Mouse (Mus musculus) thymus, postnatal 36 days (tissue): ENCODE data around the gene Zfp369.
"Not testable (repeated sequence)": the region's sequence is repeated elsewhere in the genome, so short reads cannot be mapped to it uniquely, and the experiment has no call there.

Source experiments
- DNase-seq, 2 experiments: peaks; one replicate each; pipeline ENCODE4 v3.0.0; 2022; ENCODE audit warnings: mixed read lengths in 2 of 2

The Zfp369 gene

DNA sequence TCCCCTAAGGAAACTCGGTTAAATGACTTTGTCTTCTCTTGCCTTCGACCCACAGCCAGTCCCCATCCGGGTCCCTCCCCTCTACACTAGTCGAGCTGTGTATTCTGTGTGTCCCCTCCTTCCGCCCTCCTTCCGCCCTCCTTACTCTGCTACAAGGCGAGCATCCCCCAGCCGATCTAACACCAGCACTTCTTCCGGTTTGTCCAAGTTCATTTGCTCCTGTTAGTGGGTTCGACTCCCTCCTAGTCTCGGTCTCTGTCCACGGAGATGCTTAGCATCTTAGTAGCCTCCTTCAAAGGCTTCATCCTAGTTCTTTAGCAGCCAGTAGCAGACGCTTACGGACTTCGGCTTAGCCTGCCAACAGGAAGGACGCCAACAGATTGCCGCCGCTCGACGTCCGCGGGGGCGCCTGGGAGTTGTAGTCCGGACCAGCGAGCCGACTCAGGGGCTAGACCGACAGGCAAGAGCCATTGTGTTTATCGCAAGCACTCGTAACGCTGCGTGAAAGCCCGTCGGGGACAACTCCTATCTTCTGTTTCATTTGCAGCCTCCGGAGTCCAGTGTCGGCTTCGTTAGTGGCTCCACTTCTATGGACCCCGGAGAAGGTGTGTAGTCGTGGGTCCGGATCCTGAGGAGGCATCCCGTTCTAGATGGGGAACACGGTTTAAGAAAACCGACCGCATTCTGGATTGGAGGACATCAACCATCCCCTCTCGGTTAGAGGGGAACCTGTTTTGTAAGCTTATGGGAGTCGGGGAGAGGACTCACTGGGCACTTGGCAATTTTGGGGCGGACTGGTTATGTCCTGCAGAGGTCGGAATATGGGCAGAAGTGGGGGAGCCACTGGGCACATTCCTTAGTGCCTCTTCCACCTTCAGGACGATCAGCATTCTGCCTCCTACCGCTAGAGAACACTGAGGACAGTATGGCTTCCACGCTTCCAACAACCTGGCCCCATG is at the start of gene Zfp369:
TSS of gene Zfp369 (plus strand) at position 432 of the 959 bp plus-strand sequence.
- DNase-seq: peak; percentile 92 to 94

DNA sequence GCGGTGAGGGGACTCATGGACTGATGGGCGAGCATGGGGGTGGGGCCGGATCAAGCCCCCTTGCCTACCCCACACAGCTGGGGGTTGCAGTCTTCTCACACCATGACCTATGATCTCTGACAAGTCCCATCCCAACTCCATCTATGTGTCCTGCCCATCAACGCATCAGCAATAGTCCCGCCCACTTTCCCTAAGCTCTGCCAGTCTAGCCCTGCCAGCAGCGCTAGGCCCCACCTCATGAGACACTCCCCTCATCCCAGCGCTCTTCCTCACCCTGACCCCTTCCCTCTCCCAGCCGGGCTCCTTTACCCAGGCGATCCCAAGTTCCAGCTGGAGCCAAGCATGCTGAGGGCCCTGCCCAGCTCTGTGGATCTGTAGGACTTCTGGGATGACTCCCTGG is 41.4 kb upstream of the Zfp369 start:
- no peak for DNase-seq

DNA sequence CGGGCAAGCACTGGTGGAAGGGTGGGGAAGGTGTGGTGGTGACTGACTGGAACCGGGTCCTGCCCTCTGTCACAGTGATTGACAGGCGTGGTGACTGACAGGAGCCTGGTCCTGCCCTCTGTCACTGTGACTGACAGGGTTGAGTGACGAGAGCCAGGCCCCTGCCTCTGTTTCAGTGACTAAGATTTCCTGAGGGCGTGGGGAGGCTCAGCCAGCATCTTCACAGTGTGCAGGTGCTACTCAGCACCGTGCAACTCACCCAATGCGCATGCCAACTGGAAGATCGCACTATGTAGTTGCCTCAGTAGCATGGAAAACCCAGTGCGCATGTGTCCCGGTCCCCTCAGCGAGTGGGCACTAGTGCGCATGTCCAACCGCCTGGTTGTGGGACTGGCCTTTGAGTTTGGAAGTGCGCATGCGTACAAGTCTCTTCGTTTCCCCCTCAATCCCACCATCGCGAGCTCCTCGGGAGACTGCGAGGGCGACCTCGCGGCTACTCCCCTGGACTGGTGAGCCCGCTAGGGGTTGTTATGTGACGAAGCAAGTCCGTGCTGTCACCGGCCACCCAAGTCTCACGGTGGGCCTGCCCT is 38.0 kb upstream of the Zfp369 start:
- DNase-seq: peak; percentile 97

DNA sequence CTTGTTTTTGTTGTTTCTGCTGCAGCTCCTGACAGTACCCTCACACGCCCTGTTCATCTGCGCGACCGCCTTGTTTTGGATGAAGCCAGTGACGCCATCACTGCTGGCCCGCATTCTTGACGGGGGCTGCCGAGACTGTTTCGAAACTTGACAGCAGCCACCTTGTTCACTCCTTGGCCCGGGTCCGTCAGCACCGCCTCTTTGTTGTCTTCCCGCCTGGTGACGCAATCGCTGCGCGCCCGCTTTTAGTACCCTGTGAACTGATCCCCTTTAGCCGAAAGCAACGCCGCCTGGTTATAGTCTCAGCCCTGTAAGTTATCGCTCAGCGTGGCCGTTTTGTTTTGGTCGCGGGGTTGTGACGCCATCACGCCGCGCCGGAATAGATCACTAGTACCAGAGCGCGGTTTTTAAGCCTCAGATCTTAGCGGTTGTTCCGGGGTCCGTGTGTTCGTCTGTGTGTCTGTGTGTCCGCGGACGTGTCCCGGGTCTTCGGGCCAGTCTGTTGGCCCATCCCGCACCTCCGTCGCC is 37.5 kb upstream of the Zfp369 start:
- peak; percentile 91 to 93 for DNase-seq

DNA sequence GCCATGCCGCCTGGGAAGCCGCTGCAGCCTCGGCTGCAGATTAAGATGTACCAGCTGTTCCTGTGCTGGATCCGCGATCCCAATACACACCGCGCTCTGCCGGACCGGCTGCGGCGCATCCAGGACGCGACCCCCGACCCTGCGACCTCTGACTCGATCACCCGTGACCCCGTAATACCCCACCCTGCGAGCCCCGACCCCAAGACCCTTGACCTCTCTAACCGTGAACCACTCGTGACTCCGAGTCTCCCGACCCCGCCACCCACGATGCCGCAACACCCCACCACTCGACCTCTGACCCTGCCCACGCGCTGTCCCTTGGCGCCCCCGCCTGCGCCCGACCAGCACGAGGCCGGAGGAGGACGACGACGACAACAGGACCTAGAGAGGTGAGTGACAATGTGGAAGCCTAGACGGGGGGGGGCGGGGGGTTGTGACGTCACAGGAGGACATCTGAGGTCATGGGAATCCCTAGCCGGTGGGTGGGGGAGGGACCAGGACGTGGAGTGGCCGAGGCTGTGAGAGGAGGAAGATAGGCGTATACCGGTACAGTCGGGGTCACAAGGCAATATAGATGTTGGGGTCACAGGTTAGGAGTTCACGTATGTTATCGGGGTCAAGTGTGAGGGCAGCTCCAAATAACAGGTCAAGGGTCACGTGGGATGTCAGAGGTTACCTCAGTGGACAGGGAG is 36.8 kb upstream of the Zfp369 start:
- peak in 1 of 2 experiments; percentile 59 for DNase-seq

DNA sequence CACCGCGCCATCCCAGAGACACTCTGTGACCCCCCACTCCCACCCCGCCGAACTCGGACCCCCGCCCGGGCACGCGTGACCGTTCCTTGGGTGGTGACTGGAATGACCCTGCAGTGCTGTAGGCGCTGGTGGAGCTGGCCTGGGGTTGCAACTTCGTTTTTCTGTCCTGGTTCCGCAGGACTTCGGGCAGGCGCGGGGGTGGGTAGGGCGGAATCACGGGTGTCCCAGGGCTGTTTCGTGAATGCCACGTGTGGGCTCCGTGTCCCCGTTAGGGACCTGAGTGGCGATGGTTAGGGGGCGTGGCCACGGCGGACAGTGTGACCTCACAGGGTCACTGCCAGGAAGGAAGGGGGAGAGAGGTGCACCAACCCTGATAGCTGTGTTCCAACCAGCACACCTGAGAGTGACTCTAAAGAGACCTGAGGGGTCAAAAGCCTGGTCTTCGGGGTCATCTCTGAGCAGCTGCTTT is 36.3 kb upstream of the Zfp369 start:
- DNase-seq: peak in 1 of 2 experiments; percentile 43

DNA sequence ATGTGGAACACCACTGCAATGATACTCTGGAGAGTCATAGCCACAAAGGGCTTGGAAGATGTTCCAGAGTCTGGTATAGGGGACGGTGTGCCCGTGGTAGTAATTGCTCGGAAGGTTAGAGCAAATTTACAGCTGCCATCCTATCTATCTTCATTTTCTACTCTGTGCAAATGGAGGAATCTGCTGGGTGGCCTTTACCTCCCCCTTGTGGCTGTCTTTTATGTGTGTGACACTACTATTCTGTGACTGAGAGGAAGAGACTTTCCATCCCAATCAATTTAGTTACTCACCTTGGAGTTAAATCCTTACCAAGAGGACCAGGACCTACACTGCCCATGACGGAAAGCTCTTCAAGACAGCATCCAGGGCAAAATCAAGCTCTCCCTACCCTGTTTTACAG is 35.3 kb upstream of the Zfp369 start:
- DNase-seq: no peak

DNA sequence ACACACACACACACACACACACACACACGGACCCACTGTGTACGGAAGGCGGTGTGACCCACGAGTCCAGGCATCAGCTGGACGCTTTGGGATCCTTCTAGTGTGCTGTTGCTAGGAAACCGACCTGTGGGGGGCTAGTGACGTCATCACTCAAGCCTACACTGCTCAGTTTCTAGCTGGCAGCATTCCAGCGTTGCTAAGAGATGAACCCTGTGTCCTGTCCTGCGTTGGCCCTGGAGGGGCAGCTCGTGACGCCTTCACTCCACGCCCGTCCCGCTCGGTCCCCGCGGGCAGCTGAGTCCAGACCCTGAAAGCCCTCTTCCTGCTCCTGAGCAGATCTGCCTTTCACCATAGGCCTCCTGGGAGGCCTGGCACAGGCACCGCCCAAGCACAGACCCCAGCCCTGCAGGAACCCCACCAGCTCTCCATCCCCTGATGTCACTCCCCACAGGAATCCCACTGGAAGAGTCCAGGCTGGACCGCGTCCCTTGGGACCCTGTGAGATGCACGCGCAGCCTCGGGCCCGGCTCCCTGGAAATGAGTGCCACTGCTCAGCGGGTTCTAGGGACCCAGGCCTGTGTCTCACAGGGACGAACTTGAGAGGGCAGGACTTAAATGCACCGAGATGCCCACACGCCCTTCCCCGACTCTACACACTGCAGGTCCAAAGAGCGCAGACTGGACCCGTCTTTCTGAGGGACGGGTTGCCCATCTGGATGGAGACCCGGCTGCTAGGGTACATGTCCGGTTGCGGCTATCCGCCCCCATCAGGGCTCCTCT is 20.2 kb upstream of the Zfp369 start:
- DNase-seq: no peak

DNA sequence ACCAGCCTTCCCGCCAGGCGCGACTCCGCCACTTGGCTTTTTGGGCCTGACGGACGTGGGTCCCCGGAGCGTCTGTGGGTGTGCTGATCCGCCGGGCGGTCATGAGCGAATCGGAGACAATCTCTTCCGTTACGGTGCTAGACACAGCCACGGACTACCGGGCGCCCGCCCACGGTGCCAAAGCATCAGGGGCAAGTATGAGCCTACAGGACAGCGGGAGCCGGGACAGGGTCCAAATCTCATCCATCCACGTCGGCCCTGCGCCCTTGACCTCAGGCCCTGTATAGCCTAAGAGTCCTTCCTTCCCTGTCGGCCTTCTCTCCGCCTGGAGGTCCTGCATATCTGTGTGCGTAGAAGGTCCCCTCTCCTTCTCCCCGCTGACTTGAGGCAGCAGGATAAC is 19.4 kb upstream of the Zfp369 start, which contains the start of gene Gm10775:
TSS of gene Gm10775 (plus strand) at position 301 of the 400 bp plus-strand sequence.
- DNase-seq: no peak

DNA sequence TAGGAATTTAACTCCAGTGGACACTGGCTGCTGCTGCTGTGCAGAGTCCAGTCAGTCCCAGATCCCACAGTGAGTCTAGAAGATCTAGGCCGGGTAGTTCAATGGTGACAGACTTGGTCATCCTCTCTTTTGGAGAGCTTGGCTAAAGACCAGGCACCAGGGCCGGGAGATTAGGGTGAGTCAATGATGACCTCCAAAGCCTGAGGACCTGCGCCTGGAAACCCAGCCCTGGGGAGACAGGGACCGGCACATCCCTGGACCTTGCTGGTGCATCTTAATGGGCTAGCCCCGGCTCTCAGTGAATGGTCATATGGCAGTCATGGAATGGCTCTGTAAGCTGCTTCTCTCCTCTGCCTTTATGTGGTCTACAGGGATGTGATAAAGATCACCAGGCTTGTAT is 16.5 kb upstream of the Zfp369 start:
- no peak for DNase-seq

DNA sequence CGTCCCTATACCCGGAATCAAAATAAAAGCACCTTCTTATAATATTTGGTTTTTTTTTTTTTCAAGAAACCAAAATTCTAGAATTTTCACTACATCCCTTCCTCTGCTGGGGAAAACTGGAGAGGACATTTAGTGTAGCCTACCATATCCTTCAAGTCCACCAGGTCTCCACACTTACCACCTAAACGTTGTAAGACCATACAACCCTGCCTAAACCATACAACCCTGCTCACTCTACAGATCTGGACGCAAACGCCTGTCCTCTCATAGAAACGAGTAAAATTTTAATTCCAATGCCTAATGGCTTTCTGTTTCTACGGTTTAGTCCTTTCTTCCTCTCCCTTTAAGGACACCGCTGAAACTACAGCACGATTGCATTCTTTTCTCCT is 626 bp upstream of the Zfp369 start:
- no peak for DNase-seq

DNA sequence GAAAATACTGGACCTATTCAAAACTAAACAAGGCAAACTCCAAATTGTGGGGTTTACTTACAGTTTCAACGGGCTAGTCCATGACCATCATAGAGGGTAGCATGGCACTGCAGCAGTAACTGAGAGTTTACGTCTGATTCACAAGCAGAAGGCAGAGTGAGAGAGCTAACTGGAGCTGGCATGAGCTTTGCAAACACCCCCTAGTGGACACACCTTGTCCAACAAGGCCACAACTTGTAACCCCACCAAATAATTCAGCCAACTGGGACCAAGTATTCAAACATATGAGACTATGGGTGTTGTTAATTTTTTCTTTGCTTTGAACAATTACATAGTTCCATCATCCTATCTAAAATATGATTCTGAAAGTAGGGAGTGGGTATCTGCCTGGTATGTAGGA is 8.2 kb downstream of the Zfp369 start:
- no peak for DNase-seq

DNA sequence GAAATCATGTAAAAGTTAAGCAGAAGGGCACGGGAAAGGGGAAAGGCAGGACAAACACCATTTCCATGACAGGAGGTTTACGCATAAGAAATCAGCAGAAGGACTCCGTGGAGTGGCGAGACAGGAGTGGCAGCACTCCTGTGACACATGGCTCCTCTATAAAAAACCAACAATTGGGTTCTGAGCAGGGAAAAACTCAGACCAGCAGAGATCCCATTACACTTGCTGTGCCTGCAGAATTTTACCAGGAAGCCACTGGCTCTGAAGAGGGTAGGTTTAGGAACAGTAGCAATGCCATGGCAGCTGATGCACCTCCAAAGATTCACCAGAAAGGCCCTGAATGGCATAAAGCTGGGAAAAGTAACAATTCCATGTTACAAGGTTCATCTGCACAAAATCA is 17.7 kb downstream of the Zfp369 start:
- DNase-seq: no peak

DNA sequence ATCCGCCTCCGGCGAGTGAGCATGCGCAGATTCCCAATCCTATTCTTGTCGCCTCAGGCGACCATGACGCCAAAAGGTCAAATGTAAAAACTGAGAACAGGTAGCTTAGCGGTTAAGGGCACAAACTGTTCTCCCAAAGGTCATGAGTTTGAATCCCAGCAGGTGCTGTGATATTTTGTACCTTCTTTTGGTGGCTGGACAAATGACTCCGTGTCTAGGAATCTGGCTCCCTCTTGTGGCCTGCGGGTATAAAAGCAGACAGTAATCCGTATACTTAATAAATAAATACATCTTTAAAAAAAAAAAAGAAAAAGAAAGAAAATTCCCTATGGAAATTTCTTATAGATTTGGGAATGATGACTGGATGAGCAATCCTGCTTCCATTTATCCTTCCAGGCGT is 32.2 kb downstream of the Zfp369 start:
- peak in 1 of 2 experiments; percentile 13 for DNase-seq

DNA sequence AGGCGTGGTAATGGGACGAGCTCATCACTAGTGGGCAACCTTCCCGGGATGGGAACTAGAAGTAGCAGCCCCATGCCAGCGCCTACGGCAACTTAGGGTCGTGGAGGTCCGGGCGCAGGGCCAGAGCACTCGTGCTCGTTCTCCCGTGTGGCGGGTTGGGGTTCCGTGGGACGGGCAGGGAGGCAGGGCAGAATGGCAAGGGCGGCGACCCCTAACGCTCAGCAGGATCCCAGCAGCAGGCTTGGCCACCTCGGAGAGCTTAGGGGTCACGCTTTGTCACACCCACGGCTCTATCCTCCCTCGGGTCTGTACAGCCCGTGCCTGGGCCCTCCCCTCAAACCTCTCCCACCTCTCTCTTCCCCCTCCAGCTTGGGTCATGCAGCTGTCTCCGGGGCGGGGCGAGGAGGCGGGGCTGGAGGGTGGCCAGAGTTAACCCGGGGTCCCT is 32.7 kb downstream of the Zfp369 start:
- peak in 1 of 2 experiments; percentile 11 for DNase-seq

DNA sequence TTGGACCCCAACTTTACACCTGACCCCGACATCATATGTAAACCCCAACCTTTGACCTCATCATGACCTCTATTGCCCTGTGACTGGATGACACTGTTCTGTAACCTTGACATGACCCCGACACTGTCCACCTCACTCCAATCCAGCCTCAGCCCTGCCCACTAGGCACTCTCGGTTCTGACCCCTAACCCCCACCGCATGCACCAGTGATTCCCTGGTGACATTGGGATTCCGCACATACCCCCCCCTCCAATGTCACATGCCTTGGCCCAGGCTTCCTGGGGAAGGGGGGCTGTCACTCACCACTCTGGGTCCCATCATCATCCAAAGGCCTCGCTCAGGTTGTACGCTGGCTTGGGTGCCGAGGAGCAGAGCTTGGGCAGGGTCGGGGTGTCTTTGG is 33.2 kb downstream of the Zfp369 start:
- DNase-seq: peak in 1 of 2 experiments; percentile 4

DNA sequence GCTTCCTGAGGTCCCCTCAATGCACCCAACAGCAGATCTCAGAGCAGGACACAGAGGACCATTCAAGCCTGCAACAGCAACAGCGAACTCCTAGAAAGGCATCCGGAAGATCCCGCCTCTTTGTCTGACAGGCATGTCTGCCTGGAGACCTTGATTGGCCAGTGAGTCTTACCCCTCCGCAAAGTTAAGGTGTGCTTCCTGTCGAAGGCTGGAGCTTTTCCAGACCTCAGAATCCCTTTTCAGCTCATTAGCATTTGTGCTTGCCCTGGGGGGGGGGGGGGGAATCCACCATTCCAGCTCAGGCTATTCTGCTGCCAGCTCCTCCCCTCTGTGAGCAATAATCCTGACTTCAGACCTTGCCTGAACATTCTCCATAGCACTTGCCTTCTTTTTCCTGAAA is 69.9 kb downstream of the Zfp369 start:
- DNase-seq: not testable (repeated sequence)

DNA sequence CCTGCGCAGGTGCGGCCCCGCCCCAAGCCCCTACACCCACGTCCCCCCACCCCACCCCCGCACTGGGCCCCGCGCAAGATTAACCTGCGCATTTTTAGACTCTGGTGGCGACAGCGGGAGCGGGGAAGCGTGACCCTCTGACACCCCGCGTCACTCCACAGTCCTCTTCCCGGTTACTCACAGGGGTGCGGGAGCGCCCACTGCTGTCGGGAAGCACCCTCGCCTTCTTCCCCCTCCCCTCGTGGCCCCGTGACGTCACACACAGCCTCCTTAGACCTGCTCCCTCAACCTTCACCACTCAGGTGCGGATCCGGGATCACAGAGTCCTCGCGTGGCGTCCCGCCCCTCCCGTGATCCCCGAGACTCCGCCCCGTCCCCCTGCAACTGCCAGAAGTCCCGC is 73.2 kb downstream of the Zfp369 start:
- peak in 1 of 2 experiments; percentile 14 for DNase-seq
